Mouse (Mus musculus) C2C12 (cell line): ENCODE data around the gene Dnaja2.

Source experiments
- CTCF ChIP-seq: IDR thresholded peaks from one replicate; pipeline ENCODE4 v1.5.1; 2011; ENCODE audit not compliant: control insufficient read depth, insufficient read depth, insufficient read length
- MYOD1 ChIP-seq: IDR thresholded peaks from one replicate; pipeline ENCODE4 v1.6.1; 2011; ENCODE audit warnings: low read depth; ENCODE audit not compliant: control insufficient read depth, insufficient read length

- TF ChIP-seq CTCF (no peak), MYOD1 (no peak)
These were observed 26.2 kb downstream of the Dnaja2 start for GRCm38 (mm10) chr8:85528959-85529358.
